Mouse (Mus musculus): Measurements from ENCODE around the gene Lrp8. TPM values are rescaled to one million over a fixed set of nuclear protein-coding genes. Genes with fewer than 3 reads are reported as not detected.
A peak's percentile ranks its signal among the peaks of the same experiment; 100 is the strongest.

The Lrp8 gene
- polyA plus RNA-seq, 1 experiment, result 3.9 TPM

DNA sequence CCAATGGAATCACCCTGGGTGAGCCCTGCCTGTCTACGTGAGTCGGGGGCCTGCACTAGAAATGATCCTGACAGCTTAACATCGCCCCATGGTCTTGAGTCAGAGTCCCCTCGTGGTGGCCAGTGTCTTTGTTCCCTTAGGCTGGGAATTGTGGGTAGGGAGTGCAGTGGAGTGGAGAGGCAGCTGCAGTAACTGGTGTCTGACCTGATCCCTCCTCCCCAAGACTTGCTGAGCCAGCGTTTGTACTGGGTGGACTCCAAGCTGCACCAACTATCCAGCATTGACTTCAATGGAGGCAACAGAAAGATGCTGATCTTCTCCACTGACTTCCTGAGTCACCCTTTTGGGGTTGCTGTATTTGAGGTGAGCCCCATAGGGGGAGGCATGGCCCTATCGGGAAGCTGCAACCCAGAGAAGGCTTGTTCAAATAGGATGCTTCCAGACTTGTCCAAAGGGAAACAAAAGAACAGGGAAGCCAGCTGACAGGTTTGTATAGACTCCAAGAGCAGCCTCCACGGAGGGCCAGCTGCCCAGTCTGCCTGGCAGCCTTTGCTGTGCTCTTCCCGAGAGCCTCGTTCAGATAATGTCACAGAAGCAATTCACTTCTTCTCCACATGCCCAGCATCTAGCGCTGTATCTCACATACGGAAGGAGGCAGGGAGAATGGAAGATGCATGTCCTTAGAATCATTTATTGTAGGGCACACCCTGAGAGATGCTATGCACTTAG, 55.1 kb downstream of the Lrp8 start:
- H3K36me3 ChIP-seq (ENCODE audit: control insufficient read depth, insufficient read depth, low read length), result no peaks in the 10 kb centered on the region
- H3K4me1 ChIP-seq (ENCODE audit: control insufficient read depth, insufficient read depth, insufficient read length, low read length), result no peaks in the 10 kb centered on the region
- H3K27me3 ChIP-seq (ENCODE audit: control insufficient read depth, insufficient read depth, low read length), result no peaks in the 10 kb centered on the region
- H3K27ac ChIP-seq (ENCODE audit: insufficient read depth, low read depth, low read length), result no peak overlapping the region
- 72% methylated on average over 11 of the region's 11 CpGs for WGBS
- TF ChIP-seq POLR2A (IDR thresholded peaks at IDR 0.05; ENCODE audit: low read depth, low read length) (no peak), CTCF (IDR thresholded peaks at IDR 0.05; ENCODE audit: extremely low read depth, insufficient read length, insufficient replicate concordance, low read depth, low read length) (no peak)
- H3K4me3 ChIP-seq (ENCODE audit: low read depth, low read length), result no peak overlapping the region

DNA sequence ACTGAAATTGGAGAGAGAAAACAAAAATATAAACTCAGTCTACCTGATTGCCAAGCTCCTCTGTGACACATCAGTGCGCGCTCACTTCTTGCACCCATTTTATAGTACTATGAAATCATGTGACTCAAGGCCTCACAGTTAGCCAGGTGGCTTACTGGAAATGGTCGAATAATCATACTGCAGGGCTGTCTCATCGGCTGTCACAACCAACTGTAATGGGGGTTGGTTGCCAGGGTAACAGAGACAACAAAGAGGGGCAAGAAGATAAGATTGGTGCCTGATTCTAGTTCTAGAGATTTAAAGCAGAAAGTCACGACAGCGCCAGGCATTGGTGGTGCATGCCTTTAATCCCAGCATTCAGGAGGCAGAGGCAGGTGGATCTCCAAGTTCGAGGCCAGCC, 56.9 kb downstream of the Lrp8 start:
- Histone ChIP-seq H3K4me1 (ENCODE audit: control insufficient read depth, insufficient read depth, insufficient read length, low read length) (no peaks in the 10 kb centered on the region), H3K4me3 (ENCODE audit: low read depth, low read length) (no peak overlapping the region), H3K27ac (ENCODE audit: insufficient read depth, low read depth, low read length) (no peak overlapping the region), H3K36me3 (ENCODE audit: control insufficient read depth, insufficient read depth, low read length) (no peaks in the 10 kb centered on the region), H3K27me3 (ENCODE audit: control insufficient read depth, insufficient read depth, low read length) (no peaks in the 10 kb centered on the region)
- WGBS, result 69% methylated on average over 7 of the region's 7 CpGs
- TF ChIP-seq CTCF (IDR thresholded peaks at IDR 0.05; ENCODE audit: extremely low read depth, insufficient read length, insufficient replicate concordance, low read depth, low read length) (no peak), POLR2A (IDR thresholded peaks at IDR 0.05; ENCODE audit: low read depth, low read length) (no peak)

DNA sequence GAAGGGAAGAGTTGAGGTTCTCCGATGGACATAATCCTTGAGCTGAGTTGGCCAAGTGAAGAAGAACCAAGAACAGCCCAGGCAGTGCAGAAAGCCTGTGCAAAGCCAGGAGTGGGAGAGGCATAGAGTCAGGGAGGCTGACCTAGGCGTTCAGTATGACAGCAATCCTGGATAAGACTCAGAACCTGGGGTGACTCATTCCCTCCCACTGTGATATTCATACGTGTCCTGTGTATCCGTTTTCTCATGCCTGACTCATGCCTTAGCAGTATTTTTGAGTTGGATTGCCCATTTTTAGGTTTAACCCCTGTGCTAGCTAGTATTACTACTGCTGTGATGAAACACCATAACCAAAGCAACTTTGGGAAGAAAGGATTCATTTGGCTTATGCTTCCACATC, 62.8 kb downstream of the Lrp8 start:
- no peaks in the 10 kb centered on the region for H3K27me3 ChIP-seq (ENCODE audit: control insufficient read depth, insufficient read depth, low read length)
- H3K4me1 ChIP-seq (ENCODE audit: control insufficient read depth, insufficient read depth, insufficient read length, low read length), result no peaks in the 10 kb centered on the region
- H3K4me3 ChIP-seq (ENCODE audit: low read depth, low read length), result no peak overlapping the region
- H3K36me3 ChIP-seq (ENCODE audit: control insufficient read depth, insufficient read depth, low read length), result no peaks in the 10 kb centered on the region
- TF ChIP-seq POLR2A (IDR thresholded peaks at IDR 0.05; ENCODE audit: low read depth, low read length) (no peak), CTCF (IDR thresholded peaks at IDR 0.05; ENCODE audit: extremely low read depth, insufficient read length, insufficient replicate concordance, low read depth, low read length) (no peak)
- WGBS, result 81% methylated on average over 4 of the region's 4 CpGs
- no peak overlapping the region for H3K27ac ChIP-seq (ENCODE audit: insufficient read depth, low read depth, low read length)

DNA sequence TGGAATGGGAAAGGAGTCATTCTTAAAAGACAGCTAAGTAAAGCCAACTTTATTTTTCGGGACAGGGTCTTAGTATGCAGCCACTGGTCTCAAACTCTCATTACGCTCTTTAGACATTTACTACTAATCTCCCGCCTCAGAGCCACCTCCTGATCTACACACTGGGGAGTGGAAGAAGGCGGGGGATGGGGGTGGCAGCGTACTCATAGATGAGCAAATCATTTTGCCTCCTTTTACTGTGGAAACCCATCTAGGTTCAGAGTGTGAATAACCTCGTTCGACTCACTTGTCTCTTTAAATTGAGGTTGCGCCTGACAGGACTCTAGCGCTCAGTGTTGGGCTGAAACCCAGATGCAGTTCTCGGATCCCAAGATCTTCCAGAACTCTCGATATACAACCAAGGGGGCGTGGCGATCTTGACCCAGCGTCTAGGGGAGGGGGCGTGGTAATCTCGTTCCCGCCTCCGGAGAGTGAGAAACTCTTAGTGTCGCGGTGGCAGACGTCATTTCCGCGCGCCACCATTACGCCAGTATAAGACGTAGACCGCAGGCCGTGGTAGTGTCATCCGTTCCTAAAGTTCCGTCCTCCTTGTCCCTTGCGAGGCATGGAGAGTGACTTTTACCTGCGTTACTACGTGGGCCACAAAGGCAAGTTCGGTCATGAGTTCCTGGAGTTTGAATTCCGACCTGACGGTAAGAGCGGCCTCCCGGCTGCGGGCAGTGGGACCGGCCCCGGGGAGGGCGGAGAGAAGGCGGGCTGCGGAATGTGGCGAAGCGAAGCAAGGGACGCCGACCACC, 77.4 kb downstream of the Lrp8 start, which contains the start of gene Magoh:
Gene Magoh (plus strand): TSS at position 502 of the 797 bp plus-strand sequence.
- no peaks in the 10 kb centered on the region for H3K4me1 ChIP-seq (ENCODE audit: control insufficient read depth, insufficient read depth, insufficient read length, low read length)
- TF ChIP-seq CTCF (IDR thresholded peaks at IDR 0.05; ENCODE audit: extremely low read depth, insufficient read length, insufficient replicate concordance, low read depth, low read length), result no peak
- TF ChIP-seq POLR2A (IDR thresholded peaks at IDR 0.05; ENCODE audit: low read depth, low read length), result peak; percentile 56; the same call in 1 of the 2 replicates
- peak within 1 kb of the TSS; percentile 68 for H3K4me3 ChIP-seq (ENCODE audit: low read depth, low read length)
- H3K27ac ChIP-seq (ENCODE audit: insufficient read depth, low read depth, low read length), result peak within 1 kb of the TSS; percentile 44
- WGBS, result 2% methylated on average over 48 of the region's 48 CpGs
- peaks cover 19% of the 10 kb centered on the region for H3K36me3 ChIP-seq (ENCODE audit: control insufficient read depth, insufficient read depth, low read length)
- no peaks in the 10 kb centered on the region for H3K27me3 ChIP-seq (ENCODE audit: control insufficient read depth, insufficient read depth, low read length)

- Histone ChIP-seq H3K27ac (ENCODE audit: insufficient read depth, low read depth, low read length) (no peak overlapping the region), H3K4me3 (ENCODE audit: low read depth, low read length) (no peak overlapping the region), H3K4me1 (ENCODE audit: control insufficient read depth, insufficient read depth, insufficient read length, low read length) (no peaks in the 10 kb centered on the region), H3K27me3 (ENCODE audit: control insufficient read depth, insufficient read depth, low read length) (no peaks in the 10 kb centered on the region), H3K36me3 (ENCODE audit: control insufficient read depth, insufficient read depth, low read length) (peaks cover 33% of the 10 kb centered on the region)
- WGBS, result 89% methylated on average over 1 of the region's 1 CpGs
- TF ChIP-seq POLR2A (IDR thresholded peaks at IDR 0.05; ENCODE audit: low read depth, low read length) (no peak), CTCF (IDR thresholded peaks at IDR 0.05; ENCODE audit: extremely low read depth, insufficient read length, insufficient replicate concordance, low read depth, low read length) (no peak)
Observed at GRCm38 (mm10) chr4:107881631-107882030, 79.6 kb downstream of the Lrp8 start.

- Histone ChIP-seq H3K27me3 (ENCODE audit: control insufficient read depth, insufficient read depth, low read length) (no peaks in the 10 kb centered on the region), H3K36me3 (ENCODE audit: control insufficient read depth, insufficient read depth, low read length) (peaks cover 37% of the 10 kb centered on the region), H3K4me1 (ENCODE audit: control insufficient read depth, insufficient read depth, insufficient read length, low read length) (no peaks in the 10 kb centered on the region; the same call in 1 of the 2 replicates), H3K27ac (ENCODE audit: insufficient read depth, low read depth, low read length) (no peak overlapping the region), H3K4me3 (ENCODE audit: low read depth, low read length) (no peak overlapping the region)
- no peak for TF ChIP-seq POLR2A (IDR thresholded peaks at IDR 0.05; ENCODE audit: low read depth, low read length)
- 82% methylated on average over 7 of the region's 7 CpGs for WGBS
Observed at GRCm38 (mm10) chr4:107886371-107886770, 84.3 kb downstream of the Lrp8 start.

DNA sequence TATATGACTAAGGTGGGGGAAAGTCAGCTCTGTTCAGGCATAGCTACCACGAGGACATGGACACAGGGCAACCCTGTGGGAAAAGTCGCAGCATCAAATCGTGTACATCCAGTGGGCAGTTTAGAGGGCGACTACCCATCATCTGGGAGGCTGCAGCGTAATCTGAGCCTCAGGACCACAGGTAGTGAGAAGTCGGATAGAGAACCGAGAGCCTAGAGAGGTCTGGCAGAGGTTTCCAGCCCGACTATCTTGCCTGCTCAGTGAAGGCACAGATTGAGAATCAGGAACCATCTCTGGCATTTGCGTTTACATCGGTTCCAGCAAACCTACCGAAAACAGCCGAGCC, 87.3 kb downstream of the Lrp8 start:
- Histone ChIP-seq H3K4me3 (ENCODE audit: low read depth, low read length) (peak overlapping the region; percentile 79), H3K4me1 (ENCODE audit: control insufficient read depth, insufficient read depth, insufficient read length, low read length) (no peaks in the 10 kb centered on the region; the same call in 1 of the 2 replicates), H3K27me3 (ENCODE audit: control insufficient read depth, insufficient read depth, low read length) (no peaks in the 10 kb centered on the region), H3K27ac (ENCODE audit: insufficient read depth, low read depth, low read length) (peak overlapping the region; percentile 69), H3K36me3 (ENCODE audit: control insufficient read depth, insufficient read depth, low read length) (peaks cover 20% of the 10 kb centered on the region)
- under 1% methylated on average over 12 of the region's 12 CpGs for WGBS
- TF ChIP-seq POLR2A (IDR thresholded peaks at IDR 0.05; ENCODE audit: low read depth, low read length) (no peak), CTCF (IDR thresholded peaks at IDR 0.05; ENCODE audit: extremely low read depth, insufficient read length, insufficient replicate concordance, low read depth, low read length) (no peak)
